Mouse (Mus musculus) embryonic facial prominence, embryonic 10.5 days (tissue): Measurements from ENCODE around the gene Gm11116. TPM values are rescaled to one million over a fixed set of nuclear protein-coding genes. Genes with fewer than 3 reads are reported as not detected.
"Not testable (repeated sequence)": the region's sequence is repeated elsewhere in the genome, so short reads cannot be mapped to it uniquely, and the experiment has no call there.

ENCODE experiments used
- DNase-seq: peaks from one replicate; pipeline ENCODE4 v3.0.0-alpha.2; 2017; ENCODE audit warnings: low spot score
- H3K27ac ChIP-seq: fragments of 300-500 bp; sonication (generic); replicated peaks from 2 replicates; pipeline ENCODE4 v1.5.1; 2016; ENCODE audit warnings: mild to moderate bottlenecking
- H3K27me3 ChIP-seq: fragments of 300-500 bp; sonication (generic); replicated peaks from 2 replicates; pipeline ENCODE4 v1.6.1; 2016; ENCODE audit warnings: low read depth, mild to moderate bottlenecking; ENCODE audit not compliant: poor library complexity, severe bottlenecking
- H3K36me3 ChIP-seq: fragments of 300-500 bp; sonication (generic); replicated peaks from 2 replicates; pipeline ENCODE4 v1.6.1; 2016; ENCODE audit warnings: mild to moderate bottlenecking, moderate library complexity
- H3K4me1 ChIP-seq: fragments of 300-500 bp; sonication (generic); 2 replicates; pipeline ENCODE4 v1.6.1; 2016
- H3K4me3 ChIP-seq: fragments of 300-500 bp; sonication (generic); 2 replicates; pipeline ENCODE4 v1.5.1; 2016; ENCODE audit warnings: mild to moderate bottlenecking, moderate library complexity
- H3K9me3 ChIP-seq: fragments of 300-500 bp; sonication (generic); 2 replicates; pipeline ENCODE4 v1.6.1; 2016; ENCODE audit warnings: mild to moderate bottlenecking
- WGBS: fragments of 180-500 bp; shearing (Covaris S2); methylation state at CpG from one replicate; pipeline ENCODE4 v1.1.7; 2016; 5-methylcytosine and 5-hydroxymethylcytosine counted together
- polyA plus RNA-seq: library from polyadenylated mRNA; unstranded; fragments of >200 nt; fragmentation: Nextera tagmentation; extraction: Ambion mirVana; gene quantifications from 2 replicates; pipeline ENCODE4 v1.2.1, GENCODE M21; 2016

Gene Gm11116
- not detected in 2 replicates for polyA plus RNA-seq

DNA sequence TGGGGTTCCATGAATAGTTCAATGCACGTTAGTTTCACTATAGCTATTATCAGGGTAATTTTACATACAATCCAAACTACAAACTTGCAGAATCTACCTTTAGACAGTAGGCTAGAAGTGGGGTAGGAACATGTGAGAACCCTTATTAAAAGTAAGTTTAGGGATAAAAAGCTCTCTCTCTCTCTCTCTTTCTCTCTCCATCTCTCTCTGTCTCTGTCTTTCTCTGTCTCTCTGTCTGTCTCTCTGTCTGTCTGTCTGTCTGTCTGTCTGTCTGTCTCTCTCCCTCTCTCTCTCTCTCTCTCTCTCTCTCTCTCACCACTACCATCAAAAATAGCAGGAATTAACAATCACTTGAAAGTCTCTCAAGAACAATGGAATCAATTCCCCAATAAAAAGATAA is at the start of gene Gm11116:
Gm11116 (minus strand) TSS at position 101 of the 400 bp plus-strand sequence.
- Histone ChIP-seq H3K27ac (no peak within 1 kb of the TSS), H3K4me3 (no peak within 1 kb of the TSS), H3K27me3 (no peaks in the 10 kb centered on the region), H3K9me3 (no peaks in the 10 kb centered on the region), H3K4me1 (no peaks in the 10 kb centered on the region), H3K36me3 (no peaks in the 10 kb centered on the region)
- WGBS, result 94% methylated on average over 1 of the region's 1 CpGs
- no peak for DNase-seq

DNA sequence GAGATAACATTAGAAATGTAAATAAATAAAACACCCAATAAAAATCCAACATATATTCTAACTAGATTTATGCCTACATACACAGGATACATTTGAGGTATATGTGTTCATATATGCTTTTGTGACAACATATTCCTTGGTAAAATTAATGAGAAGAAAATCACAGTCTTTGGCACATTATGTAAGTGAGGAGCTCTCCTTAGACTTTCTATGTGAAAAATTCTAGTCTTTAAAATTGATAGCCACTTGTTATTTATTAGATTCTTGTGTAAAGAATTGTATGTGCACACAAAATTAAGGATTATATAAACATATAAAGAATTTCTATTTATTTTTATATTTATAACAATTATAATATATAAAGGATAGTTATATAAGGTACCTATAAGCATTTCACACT is 42.7 kb upstream of the Gm11116 start, which contains the start of gene Gm11115:
Gm11115 (minus strand) TSS at position 101 of the 400 bp plus-strand sequence.
- DNase-seq, result no peak
- Histone ChIP-seq H3K36me3 (no peaks in the 10 kb centered on the region), H3K4me1 (no peaks in the 10 kb centered on the region), H3K27me3 (no peaks in the 10 kb centered on the region), H3K9me3 (no peaks in the 10 kb centered on the region), H3K27ac (no peak within 1 kb of the TSS), H3K4me3 (no peak within 1 kb of the TSS)

DNA sequence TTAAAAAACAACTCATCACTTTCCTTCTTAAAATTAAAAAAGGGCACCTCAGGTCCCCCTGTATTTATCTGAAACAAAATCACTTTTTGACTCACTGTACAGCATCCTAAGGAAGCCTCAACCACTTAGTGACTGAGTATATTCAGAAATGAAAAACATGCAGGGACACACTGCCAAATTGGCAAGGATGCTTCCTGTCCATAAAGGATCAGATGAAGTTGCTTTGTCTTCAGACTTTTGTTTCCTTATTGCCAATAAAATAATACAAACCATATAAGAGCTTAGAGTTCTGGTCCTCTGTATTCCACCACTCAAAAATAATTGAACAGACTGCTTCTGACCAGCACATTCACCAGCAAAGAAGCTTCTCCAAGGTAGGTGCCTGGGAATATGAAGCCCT is 25.1 kb downstream of the Gm11116 start, which contains the start of gene Smr2:
Smr2 (plus strand) TSS at position 301 of the 400 bp plus-strand sequence.
- not testable (repeated sequence) for H3K9me3 ChIP-seq, DNase-seq, H3K27ac ChIP-seq, H3K27me3 ChIP-seq, H3K4me1 ChIP-seq, H3K36me3 ChIP-seq, H3K4me3 ChIP-seq

Other genes starting within 250 kb of the Gm11116 start
- not detected in 2 replicates for gene Odam, start 226.5 kb downstream of the Gm11116 start, polyA plus RNA-seq
- 3.0 and 3.1 TPM in 2 replicates for gene Csn3, start 186.0 kb downstream of the Gm11116 start, polyA plus RNA-seq
- not detected in 2 replicates for gene 2310003L06Rik, start 142.1 kb downstream of the Gm11116 start, polyA plus RNA-seq
- not detected in 2 replicates for gene Gm28434, start 142.0 kb downstream of the Gm11116 start, polyA plus RNA-seq
- gene Cabs1, start 132.1 kb downstream of the Gm11116 start, polyA plus RNA-seq, result not detected in 2 replicates
- gene Smr3a, start 109.0 kb downstream of the Gm11116 start, polyA plus RNA-seq, result not detected in 2 replicates
- not detected in 2 replicates for gene Smr2, start 25.0 kb downstream of the Gm11116 start, polyA plus RNA-seq
- gene Gm11115, start 42.6 kb upstream of the Gm11116 start, polyA plus RNA-seq, result not detected in 2 replicates
- gene Gm7714, start 157.4 kb upstream of the Gm11116 start, polyA plus RNA-seq, result not detected in 2 replicates
- not detected in 2 replicates for gene Prol1, start 205.8 kb upstream of the Gm11116 start, polyA plus RNA-seq